Mouse (Mus musculus) embryo, embryonic 10 days (tissue): Measurements from ENCODE around the gene Chaf1a.

Source experiments
- DNase-seq: peaks from one replicate; pipeline ENCODE4 v3.0.0-alpha.2; 2015; ENCODE audit warnings: low spot score

The Chaf1a gene

GRCm38 (mm10) chr17:56020400-56021084, 19.7 kb upstream of the Chaf1a start:
- DNase-seq: no peak

DNA sequence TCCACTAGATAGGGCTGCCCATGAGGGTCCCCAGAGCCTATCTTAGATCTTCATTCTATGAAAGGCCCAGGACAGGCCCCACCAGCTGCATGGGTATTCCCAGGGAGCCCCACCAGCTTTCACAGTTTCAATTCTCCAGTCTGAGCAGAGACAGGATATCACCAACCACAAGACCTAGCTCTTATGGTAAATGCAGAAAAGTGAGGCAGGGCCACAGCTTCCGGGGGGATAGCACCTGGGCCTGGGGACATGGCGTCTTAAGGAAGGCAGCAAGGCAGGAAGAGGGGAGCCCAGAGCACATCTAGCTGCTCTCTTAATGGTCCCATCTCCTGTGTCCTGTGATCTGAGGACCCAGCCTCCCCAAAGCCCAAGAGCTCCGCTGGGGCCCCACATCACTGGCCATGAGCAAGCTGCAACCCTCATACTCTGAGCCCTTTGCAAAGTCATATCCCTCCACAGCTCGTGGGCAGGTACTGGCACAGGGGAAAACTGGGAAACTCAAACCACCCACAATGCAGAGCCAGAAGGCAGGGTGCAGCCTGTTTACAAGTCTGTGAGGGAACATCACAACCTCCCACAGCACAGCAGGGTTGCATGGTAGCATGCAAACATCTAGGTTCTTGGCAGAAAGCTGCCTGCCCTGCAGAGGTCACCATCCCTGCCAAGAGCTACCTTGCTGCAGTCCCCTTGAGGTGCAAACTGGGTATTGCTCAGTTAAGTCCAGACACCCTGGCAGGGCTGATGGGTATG, 18.9 kb upstream of the Chaf1a start:
- DNase-seq: no peak

GRCm38 (mm10) chr17:56022131-56022988, 17.9 kb upstream of the Chaf1a start:
- DNase-seq: no peak

- no peak for DNase-seq
Observed at GRCm38 (mm10) chr17:56022989-56023290, 17.3 kb upstream of the Chaf1a start.

DNA sequence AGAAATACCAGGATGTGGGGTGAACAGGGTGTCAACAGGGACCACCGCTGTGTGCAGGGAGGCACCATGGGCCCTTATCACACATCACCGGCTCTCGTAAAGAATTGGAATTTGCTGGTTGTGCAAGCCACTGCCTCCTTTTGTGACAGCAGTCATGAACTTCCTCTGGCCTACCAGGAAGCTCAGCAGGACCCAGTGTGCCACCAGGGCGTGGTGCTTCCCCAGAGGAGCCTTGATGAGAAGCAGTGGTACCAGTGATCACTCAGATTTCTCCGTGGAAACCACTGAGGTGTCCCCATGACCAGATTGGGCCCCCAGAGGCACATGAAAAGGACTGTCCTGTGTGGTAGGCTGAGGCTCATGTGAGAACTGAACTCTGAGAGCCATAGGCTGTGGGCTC, 16.9 kb upstream of the Chaf1a start:
- DNase-seq: no peak

DNA sequence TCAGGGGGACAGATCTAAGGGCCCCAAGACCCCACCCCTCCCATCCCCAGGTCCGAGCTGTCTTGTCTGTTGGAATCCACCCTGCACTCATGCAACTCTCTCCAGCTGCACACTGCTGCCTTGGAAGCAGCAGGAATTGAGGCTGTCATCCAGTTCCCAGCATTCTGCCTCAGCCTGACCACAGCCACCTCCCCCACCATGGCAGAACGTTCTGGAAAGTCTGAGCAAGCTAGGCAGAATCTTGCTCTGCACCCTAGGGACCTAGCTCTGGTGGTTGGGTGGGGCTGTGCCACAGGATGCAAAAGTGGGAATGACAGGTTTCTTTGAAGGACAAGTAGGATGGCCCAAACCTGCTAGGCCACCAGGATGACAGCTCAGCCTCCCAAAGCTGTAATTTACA, 15.8 kb upstream of the Chaf1a start:
- DNase-seq: no peak

GRCm38 (mm10) chr17:56024931-56025330, 15.3 kb upstream of the Chaf1a start:
- no peak for DNase-seq

DNA sequence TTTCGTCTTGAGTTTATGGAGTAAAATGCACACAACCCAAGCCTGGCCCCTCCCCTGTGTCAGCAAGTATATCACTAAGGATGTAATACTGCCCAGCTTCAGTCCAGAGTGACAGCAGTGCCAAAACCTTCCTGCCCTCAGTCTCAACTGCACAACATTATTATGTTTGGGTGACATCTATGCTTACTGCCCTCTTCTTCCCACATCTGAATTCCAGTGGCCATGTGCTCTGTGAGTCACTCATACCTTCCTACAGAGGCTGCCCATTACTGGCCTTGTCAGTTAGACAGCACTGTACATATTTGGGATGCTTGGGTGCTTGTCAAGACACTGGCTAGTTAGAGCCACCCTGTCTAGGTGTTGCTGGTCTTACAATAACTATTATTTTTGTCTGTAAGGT, 13.9 kb upstream of the Chaf1a start:
- DNase-seq: no peak

DNA sequence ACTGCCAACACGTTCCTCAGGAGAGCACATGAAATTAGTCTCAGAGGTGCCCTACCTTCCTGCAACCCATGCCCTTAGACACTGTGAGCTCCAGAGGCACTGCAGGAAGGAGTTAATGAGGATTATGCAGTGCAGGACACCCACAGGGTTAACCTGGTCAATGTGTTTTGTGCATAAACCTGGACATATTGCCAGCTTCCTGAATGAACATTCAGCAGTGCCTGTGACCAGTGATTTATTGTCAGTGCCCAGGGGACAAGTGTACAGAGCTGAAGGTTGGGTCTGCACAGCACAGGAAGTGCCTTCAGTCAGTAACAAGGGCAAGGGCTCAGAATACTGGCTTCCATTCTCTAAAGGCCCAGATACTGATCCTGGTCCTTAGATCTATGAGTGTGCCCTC, 13.4 kb upstream of the Chaf1a start:
- no peak for DNase-seq

GRCm38 (mm10) chr17:56027801-56028441, 12.3 kb upstream of the Chaf1a start:
- DNase-seq: no peak

DNA sequence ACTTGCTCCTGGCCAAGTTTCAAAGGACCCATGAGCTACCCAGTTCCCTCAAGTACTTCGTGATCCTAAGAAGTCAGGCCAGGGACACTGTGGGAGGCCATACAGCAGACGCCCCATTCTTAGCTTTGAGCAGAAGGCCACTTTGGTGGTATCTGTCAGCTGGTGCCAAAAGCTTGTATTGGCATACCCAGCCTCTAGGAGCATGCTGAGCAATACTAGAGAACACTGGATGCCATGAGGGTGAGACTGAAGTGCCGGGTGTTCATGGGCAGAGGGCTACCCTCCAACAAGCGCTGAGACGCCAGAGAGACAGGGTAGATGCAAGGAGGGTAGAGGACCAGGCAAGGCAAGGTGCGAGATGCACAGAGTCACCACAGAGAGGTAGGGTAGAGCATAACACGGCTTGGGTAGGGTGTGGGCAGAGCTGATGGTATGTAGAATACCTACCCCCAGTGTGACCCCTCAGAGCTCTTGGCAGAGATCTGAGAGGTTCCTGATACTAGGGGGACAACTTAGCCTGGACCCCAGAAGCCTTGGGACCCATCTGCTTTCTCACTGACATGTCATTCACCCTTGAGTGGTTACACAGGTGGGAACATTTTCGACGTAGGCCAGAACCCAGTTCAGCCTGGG, 9.9 kb upstream of the Chaf1a start:
- no peak for DNase-seq

GRCm38 (mm10) chr17:56030919-56031318, 9.3 kb upstream of the Chaf1a start:
- DNase-seq: no peak

- no peak for DNase-seq
Observed at GRCm38 (mm10) chr17:56031431-56031830, 8.8 kb upstream of the Chaf1a start.

DNA sequence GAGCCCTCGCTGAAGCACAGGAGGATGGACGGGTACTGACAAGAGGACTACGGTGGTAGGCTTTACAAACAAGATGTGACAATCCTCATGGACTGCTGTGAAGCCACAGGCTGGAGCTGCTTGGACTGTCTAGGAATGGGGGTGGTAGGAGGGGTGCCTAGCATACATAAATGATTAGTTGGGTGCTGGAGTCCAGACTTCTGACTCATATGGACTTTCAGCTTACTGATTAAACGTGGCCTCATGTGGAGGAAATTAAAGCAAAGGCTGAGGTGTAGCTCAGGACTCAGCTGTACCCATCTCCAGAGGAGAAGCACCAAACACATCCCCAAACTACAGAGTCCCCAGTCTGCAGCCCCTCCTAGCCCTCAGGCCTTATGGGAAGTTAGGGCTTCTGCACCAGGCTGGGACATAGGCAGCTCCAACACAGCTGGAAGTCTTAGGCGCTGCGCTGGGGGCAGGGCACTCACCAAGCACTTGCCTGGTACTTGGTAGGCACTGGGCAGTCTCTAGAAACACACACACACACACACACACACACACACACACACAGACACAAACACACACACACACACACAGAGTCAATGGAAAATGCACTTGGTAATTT, 8.0 kb upstream of the Chaf1a start:
- no peak for DNase-seq

GRCm38 (mm10) chr17:56032831-56033230, 7.4 kb upstream of the Chaf1a start:
- no peak for DNase-seq

DNA sequence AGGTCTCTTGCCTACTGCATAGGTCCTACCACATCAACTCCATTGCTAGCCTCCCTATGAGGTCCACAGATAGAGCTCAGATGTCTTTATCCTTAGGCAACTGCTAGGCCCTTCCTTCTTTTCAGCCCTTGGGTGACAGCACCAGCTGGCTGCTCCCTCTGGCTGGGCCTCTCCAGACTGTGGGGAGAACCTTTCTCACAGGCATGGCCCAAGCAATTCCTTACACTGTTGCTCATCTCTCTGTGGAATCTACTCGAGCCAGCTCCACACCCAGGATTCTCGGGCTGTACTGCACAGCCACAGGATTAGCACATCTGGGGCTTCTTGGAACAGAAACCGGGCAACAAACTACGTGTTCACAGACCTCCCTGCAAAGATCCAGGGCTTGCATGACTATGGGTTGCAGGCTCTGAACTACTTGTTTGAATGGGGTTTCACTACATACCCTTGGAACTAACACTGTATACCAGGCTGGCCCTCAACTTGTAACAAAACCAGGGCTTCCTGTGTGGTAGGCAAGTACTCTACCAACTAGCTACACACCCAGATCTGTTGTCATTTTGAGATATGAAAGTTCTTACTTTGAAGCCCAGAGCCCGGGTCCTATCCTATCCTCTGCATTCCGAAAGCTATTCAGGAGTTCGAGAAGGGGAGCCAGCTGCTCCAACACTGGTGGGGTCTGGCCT, 6.1 kb upstream of the Chaf1a start:
- no peak for DNase-seq

DNA sequence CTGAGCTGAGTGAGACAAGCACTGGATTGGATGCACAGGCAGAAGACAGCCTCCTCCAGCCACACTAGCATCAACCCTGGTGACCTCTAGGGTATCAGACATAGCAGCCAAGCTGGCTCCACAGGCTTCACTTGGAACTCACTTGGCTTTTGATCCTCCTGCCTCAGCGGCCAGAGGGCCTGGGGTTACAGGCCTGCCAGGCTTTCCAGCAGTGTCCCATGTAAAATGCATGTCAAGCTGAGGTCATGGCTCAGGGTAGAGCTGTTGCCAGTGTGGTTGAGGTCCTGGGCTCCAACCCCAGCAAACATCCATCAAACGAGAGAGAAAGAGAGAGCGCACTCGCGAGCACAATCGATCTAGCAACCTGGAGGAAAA, 5.5 kb upstream of the Chaf1a start:
- DNase-seq: no peak

- no peak for DNase-seq
Observed at GRCm38 (mm10) chr17:56035216-56035615, 5.0 kb upstream of the Chaf1a start.

- peak; percentile 97 for DNase-seq
Observed at GRCm38 (mm10) chr17:56036176-56036900, 3.9 kb upstream of the Chaf1a start, which contains the start of gene Sh3gl1. Sh3gl1 (minus strand) TSS chr17:56036635.

DNA sequence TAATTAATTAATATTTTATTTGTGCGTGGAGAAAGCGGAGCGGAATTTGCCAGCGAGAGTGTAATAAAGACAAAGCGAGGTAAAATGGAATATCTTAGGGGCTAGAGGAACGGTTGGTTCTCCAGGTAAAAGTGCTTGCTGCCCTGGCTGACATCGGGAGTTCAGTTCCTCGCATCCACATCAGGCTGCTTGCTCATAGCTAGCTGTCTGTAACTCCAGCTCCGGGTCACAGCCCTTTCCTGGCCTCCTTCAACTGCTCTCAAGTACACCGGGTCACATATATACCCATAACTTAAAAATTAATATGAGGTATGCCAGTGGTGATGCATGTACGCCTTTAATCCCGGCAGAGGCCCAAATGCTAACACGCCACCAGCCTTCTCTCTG, 3.3 kb upstream of the Chaf1a start:
- no peak for DNase-seq
